Mouse (Mus musculus) stomach, embryonic 15.5 days (tissue): ENCODE measurements around the gene Grm4. TPM values are rescaled to one million over a fixed set of nuclear protein-coding genes. Genes with fewer than 3 reads are reported as not detected.

Experiments
- ATAC-seq: fragments of 200-750 bp; cut with Nextera tagmentation; 2 replicates; pipeline ENCODE4 v1.8.0; 2017; ENCODE audit warnings: low read depth, moderate number of reproducible peaks, moderate TSS enrichment; ENCODE audit not compliant: insufficient read depth, low FRiP score
- H3K27ac ChIP-seq: fragments of 300-500 bp; sonication (generic); 2 replicates; pipeline ENCODE4 v1.5.1; 2015; ENCODE audit warnings: mild to moderate bottlenecking, inconsistent platforms
- H3K27me3 ChIP-seq: fragments of 300-500 bp; sonication (generic); replicated peaks from 2 replicates; pipeline ENCODE4 v1.6.1; 2015; ENCODE audit warnings: inconsistent platforms
- H3K36me3 ChIP-seq: fragments of 300-500 bp; sonication (generic); 2 replicates; pipeline ENCODE4 v1.6.1; 2015; ENCODE audit warnings: inconsistent platforms
- H3K4me1 ChIP-seq: fragments of 300-500 bp; sonication (generic); 2 replicates; pipeline ENCODE4 v1.6.1; 2015; ENCODE audit warnings: inconsistent platforms
- H3K4me2 ChIP-seq: fragments of 300-500 bp; sonication (generic); 2 replicates; pipeline ENCODE4 v1.6.1; 2015; ENCODE audit warnings: mild to moderate bottlenecking, inconsistent platforms
- H3K4me3 ChIP-seq: fragments of 300-500 bp; sonication (generic); replicated peaks from 2 replicates; pipeline ENCODE4 v1.5.1; 2015; ENCODE audit warnings: inconsistent platforms
- H3K9ac ChIP-seq: fragments of 300-500 bp; sonication (generic); 2 replicates; pipeline ENCODE4 v1.6.1; 2015; ENCODE audit warnings: inconsistent platforms
- H3K9me3 ChIP-seq: fragments of 300-500 bp; sonication (generic); 2 replicates; pipeline ENCODE4 v1.6.1; 2016; ENCODE audit warnings: inconsistent platforms
- WGBS: fragments of 180-500 bp; shearing (Covaris S2); methylation state at CpG from one replicate; pipeline ENCODE4 v1.1.7; 2015; 5-methylcytosine and 5-hydroxymethylcytosine counted together
- polyA plus RNA-seq: library from polyadenylated mRNA; unstranded; fragments of >200 nt; fragmentation: Nextera tagmentation; extraction: Ambion mirVana; gene quantifications from 2 replicates; pipeline ENCODE4 v1.2.1, GENCODE M21; 2015

Gene Grm4
- polyA plus RNA-seq, result 0.15 and 0.35 TPM in 2 replicates

DNA sequence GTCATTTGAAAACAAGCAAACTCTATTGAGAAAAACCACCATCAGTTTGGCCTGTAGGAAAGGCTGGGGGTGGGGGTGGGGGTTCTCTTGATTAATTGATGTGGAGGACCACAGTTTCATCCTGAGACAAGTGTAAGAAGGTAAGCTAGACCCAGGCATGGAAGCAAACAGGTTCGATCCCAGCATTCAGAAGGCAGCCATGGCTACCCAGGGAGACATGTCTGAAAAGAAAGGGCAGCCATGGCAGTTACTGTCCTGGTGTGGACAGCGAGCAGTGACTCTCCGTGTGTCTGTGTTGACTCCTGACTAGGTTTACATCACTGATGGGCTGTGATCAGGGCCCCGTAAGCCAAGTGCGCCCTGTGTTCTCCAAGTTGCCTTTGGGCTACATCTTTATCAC, at the start of gene Grm4:
Gene Grm4 (minus strand): TSS at position 101 of the 400 bp plus-strand sequence.
- peak within 1 kb of the TSS; percentile 11; the same call in 1 of the 2 replicates for H3K4me2 ChIP-seq
- WGBS, result 70% methylated on average over 5 of the region's 5 CpGs
- ATAC-seq, result no peak

DNA sequence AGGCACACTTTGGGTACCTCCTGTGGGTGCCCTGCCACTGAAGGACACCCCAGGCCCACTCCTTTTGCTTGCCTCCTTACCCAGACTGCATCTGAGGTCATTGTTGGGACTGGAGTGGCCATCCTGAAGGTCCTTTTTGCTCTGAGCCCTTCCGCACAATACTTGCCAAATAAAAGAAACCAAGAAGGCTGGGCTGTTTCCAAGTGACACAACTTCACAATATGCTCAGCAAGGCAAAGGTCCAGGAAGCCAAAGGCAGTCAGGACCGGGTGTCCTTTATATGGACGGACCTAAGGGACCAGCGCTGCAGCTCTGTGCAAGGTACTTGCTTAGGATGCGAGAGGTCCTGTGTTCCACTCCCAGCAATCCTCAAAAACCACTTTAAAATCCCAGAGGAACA, 47.0 kb upstream of the Grm4 start:
- no peak overlapping the region for H3K27ac ChIP-seq
- no peak overlapping the region for H3K9ac ChIP-seq
- H3K4me2 ChIP-seq, result no peak overlapping the region
- no peak overlapping the region for H3K4me3 ChIP-seq
- ATAC-seq, result no peak
- no peaks in the 10 kb centered on the region; the same call in 1 of the 2 replicates for H3K36me3 ChIP-seq
- WGBS, result 88% methylated on average over 5 of the region's 5 CpGs
- H3K9me3 ChIP-seq, result no peaks in the 10 kb centered on the region
- H3K27me3 ChIP-seq, result no peaks in the 10 kb centered on the region
- H3K4me1 ChIP-seq, result peaks cover 16% of the 10 kb centered on the region; the same call in 1 of the 2 replicates

More for the DNA sequence above, at the start of gene Grm4:
- Histone ChIP-seq H3K9me3 (no peaks in the 10 kb centered on the region), H3K27ac (no peak within 1 kb of the TSS), H3K27me3 (peaks cover 39% of the 10 kb centered on the region), H3K9ac (no peak within 1 kb of the TSS), H3K4me1 (peaks cover 3% of the 10 kb centered on the region; the same call in 1 of the 2 replicates), H3K36me3 (no peaks in the 10 kb centered on the region), H3K4me3 (no peak within 1 kb of the TSS)

DNA sequence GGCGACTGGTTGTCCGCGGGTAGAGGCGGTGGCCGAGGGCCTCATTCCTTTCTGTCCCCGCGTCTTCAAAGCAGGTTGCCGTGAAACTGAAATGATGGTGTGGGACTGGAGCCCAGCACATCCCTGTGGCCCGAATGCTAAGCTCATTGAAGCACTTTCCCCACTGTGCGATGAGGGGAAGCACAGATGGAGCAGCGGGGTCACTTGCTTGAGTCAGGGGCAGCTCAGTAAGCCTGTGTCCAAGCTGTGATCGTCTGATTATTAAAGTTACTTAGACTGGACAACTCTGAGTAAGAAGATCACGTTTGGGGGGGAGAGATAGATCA, 44.7 kb upstream of the Grm4 start:
- Histone ChIP-seq H3K4me1 (peaks cover 21% of the 10 kb centered on the region), H3K36me3 (no peaks in the 10 kb centered on the region), H3K27me3 (no peaks in the 10 kb centered on the region), H3K9me3 (no peaks in the 10 kb centered on the region), H3K27ac (no peak overlapping the region), H3K9ac (0 out of 2 replicates have a peak overlapping the region, but pooled peaks have one; percentile 4), H3K4me3 (peak overlapping the region; percentile 68), H3K4me2 (peak overlapping the region; percentile 97)
- WGBS, result under 1% methylated on average over 13 of the region's 13 CpGs
- no peak for ATAC-seq

DNA sequence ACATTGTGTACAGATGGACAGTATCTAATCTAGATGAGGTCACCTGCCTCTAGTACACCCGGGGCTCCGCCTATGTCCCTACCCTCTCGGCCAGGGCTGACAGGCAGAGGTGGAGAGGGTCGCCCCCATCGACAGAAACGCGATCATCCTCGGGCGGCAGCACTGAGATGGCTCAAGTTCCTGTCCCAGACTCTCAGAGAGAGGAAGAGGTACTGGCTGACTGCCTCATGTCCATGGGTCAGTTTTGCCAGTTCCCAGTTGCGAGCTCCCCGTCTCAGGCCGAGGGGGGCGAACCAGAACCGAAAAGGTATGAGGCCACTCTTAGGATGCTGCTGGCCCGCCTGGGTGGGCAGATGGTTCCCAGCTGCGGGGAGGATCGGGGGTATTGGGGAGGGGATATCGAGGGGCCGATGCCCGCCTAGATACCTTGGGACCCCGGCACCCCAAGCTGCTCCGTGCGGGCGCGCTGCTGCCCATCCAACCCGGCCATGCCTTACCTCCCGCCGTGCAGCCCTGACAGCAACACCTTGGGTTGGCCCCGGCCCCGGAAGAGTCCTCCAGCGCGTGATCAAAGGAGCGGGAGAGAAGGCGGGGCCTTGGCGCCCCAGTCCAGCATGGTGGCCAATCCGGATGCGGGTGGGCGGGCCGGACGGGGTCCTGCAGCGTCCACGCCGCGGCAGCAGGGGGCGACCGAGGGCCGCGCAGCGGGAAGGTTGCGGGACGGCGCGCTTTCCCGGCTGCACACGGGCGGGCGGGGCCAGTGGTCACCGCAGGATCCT, 44.1 kb upstream of the Grm4 start, which contains the start of gene AI413582:
Gene AI413582 (minus strand): TSS at position 594 of the 779 bp plus-strand sequence.
- ATAC-seq, result peak; percentile 92
- H3K27me3 ChIP-seq, result no peaks in the 10 kb centered on the region
- peak within 1 kb of the TSS; percentile 97 for H3K4me2 ChIP-seq
- peaks cover 21% of the 10 kb centered on the region for H3K4me1 ChIP-seq
- peak within 1 kb of the TSS; percentile 68 for H3K4me3 ChIP-seq
- H3K36me3 ChIP-seq, result no peaks in the 10 kb centered on the region
- under 1% methylated on average over 58 of the region's 58 CpGs for WGBS
- H3K9me3 ChIP-seq, result no peaks in the 10 kb centered on the region
- peak within 1 kb of the TSS; percentile 27; the same call in 1 of the 2 replicates for H3K27ac ChIP-seq
- H3K9ac ChIP-seq, result peak within 1 kb of the TSS; percentile 51

DNA sequence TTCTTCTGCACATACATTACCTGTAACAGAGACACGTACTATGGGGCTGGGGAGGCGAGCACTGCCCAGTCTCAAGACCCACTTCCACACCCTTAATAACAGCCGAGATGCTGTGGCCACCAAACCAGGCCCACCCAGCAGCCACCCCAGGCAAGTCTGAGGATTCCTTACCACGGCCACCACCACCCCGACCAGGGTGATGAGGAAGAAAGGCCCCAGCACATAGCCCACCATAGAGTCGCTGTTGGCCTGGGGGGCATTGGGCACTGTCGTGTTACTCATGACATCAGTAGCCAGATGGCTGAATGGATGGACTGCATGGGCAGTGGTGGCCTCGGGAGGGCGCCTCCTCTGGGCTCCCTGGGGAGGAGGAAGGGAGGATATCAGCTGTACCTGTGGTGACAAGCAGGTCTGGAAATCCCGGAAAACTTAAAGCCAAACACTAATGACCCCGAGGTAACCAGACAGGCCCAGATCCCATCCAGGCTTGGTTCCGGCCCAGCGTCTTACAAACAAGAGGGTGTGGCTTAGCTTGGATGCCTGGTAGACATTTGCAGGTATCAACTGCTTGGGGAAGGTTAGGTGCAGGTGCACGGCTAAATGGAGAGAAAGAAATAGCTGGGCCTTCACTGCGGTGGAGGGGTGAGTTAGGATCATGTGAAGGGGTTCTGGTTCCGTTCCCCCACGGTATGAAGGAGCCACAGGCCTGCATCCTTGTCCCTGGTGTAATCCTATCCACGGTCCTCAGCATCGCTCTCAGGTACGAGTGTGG, 43.4 kb upstream of the Grm4 start:
- Histone ChIP-seq H3K27me3 (no peaks in the 10 kb centered on the region), H3K9ac (peak overlapping the region; percentile 51; the same call in 1 of the 2 replicates), H3K36me3 (no peaks in the 10 kb centered on the region), H3K27ac (no peak overlapping the region), H3K4me3 (peak overlapping the region; percentile 68), H3K9me3 (no peaks in the 10 kb centered on the region), H3K4me1 (peaks cover 21% of the 10 kb centered on the region), H3K4me2 (peak overlapping the region; percentile 97)
- WGBS, result 16% methylated on average over 20 of the region's 20 CpGs
- ATAC-seq, result no peak

DNA sequence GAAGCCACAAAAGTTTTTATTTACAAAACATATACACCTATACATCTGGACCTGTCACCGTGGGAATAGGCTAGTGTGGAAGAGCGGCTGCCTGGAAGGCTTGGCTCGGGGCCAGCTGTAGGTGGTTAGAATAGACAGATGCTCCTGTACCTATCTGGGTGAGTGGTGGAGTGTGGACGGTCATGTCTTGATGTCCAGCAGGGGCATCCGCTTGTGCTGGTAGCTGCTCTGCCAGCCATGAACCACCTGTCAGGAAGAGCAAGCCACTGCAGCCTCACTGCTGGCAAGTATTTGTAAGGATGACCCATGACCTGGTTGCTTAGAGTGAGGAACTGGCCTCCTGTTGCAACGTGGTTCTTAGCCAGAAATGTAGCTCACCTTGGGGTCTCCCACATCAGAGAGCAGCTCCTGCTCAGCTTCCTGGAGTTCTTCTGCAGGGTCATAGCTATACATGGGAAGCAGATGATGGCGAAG, 42.6 kb upstream of the Grm4 start:
- WGBS, result 48% methylated on average over 7 of the region's 7 CpGs
- no peaks in the 10 kb centered on the region for H3K36me3 ChIP-seq
- H3K4me3 ChIP-seq, result no peak overlapping the region
- H3K27ac ChIP-seq, result no peak overlapping the region
- H3K27me3 ChIP-seq, result no peaks in the 10 kb centered on the region
- ATAC-seq, result no peak
- no peaks in the 10 kb centered on the region for H3K9me3 ChIP-seq
- peaks cover 23% of the 10 kb centered on the region for H3K4me1 ChIP-seq
- no peak overlapping the region for H3K4me2 ChIP-seq
- no peak overlapping the region for H3K9ac ChIP-seq

DNA sequence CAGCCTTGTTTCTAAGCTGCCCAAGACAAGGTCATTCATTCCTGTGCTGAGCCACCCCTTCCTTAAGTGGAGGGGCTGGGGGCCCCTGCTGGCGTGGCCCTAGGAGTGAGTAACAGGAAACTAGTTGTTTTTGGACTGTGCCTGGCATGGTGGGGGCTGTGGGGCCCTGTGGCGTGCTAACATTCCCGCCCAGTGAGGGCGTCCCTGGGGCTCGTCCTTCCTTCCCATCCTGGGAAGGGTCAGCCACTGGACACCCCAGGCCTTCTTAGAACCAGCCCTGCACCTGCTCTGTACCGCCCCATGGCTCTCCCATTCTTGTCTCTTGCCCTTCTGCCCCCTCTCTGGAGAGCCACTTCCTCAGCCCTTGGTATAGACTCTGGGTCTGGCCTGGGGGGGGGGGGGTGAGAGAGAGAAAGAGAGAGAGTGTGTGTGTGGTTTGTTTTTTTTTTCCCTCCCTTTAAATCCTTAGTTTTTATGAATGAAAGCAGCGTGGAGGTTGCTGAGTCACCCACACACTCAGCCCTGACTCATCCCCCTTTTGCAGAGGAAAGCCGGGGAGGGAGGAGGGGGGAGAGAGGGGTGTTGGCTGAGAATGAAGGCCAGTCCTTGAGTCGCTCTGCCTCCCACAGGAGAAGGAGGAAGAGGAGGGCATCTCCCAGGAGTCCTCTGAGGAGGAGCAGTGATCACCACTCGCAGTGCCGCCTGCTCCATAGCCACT, 40.8 kb upstream of the Grm4 start:
- no peaks in the 10 kb centered on the region for H3K9me3 ChIP-seq
- H3K4me3 ChIP-seq, result no peak overlapping the region
- ATAC-seq, result no peak
- peaks cover 33% of the 10 kb centered on the region for H3K4me1 ChIP-seq
- no peak overlapping the region for H3K9ac ChIP-seq
- H3K4me2 ChIP-seq, result no peak overlapping the region
- WGBS, result 59% methylated on average over 10 of the region's 11 CpGs
- no peak overlapping the region for H3K27ac ChIP-seq
- no peaks in the 10 kb centered on the region for H3K36me3 ChIP-seq
- H3K27me3 ChIP-seq, result no peaks in the 10 kb centered on the region

DNA sequence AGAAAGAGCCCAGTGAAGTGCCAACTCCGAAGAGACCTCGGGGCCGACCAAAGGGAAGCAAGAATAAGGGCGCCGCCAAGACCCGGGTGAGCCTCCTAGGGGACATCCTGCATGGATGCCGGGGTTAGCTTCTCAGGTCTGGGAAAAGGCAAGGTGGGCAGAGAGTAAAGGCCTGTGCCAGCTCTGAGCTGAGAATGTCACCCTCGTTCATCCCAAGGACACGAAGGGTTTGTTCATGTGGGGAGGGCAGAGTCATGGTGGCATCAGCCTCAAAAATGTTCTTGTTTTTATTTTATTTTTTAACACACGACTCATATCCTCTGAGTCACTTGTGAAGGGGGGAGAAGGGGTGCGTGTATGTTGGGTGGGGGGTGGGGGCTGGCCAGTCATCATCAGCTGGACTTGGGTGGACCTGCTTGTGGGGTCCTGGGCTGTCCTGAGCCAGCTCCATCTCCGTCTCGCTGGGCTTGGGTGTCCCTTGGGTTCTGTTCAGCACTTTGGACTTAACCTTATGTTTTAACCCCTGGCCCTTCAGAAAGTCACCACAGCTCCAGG, 39.8 kb upstream of the Grm4 start:
- WGBS, result 84% methylated on average over 13 of the region's 13 CpGs
- Histone ChIP-seq H3K27ac (no peak overlapping the region), H3K9me3 (no peaks in the 10 kb centered on the region), H3K4me2 (no peak overlapping the region), H3K4me3 (no peak overlapping the region), H3K4me1 (peaks cover 34% of the 10 kb centered on the region), H3K27me3 (no peaks in the 10 kb centered on the region), H3K9ac (no peak overlapping the region), H3K36me3 (no peaks in the 10 kb centered on the region)
- no peak for ATAC-seq

DNA sequence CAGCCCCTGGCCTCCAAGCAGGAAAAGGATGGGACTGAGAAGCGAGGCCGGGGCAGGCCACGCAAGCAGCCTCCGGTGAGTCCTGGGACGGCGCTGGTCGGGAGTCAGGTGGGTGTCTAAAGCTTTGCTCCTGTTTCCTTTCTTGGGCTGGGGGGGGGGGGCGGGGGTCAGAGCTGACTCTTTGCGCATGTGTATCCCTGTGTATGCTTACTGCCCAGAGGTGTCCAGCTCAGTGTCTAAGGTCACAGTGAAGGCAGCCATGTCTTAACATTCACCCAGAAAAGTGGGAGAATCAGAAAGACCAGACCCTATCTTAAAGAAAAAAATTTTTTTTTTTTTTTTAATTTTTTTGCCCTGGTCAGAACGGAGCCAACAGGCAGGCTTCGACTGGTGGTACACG, 38.4 kb upstream of the Grm4 start:
- no peak for ATAC-seq
- no peaks in the 10 kb centered on the region for H3K36me3 ChIP-seq
- peaks cover 39% of the 10 kb centered on the region for H3K4me1 ChIP-seq
- WGBS, result 58% methylated on average over 12 of the region's 12 CpGs
- no peak overlapping the region for H3K9ac ChIP-seq
- H3K27ac ChIP-seq, result no peak overlapping the region
- H3K4me2 ChIP-seq, result peak overlapping the region; percentile 88
- H3K9me3 ChIP-seq, result no peaks in the 10 kb centered on the region
- H3K27me3 ChIP-seq, result no peaks in the 10 kb centered on the region
- H3K4me3 ChIP-seq, result 0 out of 2 replicates have a peak overlapping the region, but pooled peaks have one; percentile 74

DNA sequence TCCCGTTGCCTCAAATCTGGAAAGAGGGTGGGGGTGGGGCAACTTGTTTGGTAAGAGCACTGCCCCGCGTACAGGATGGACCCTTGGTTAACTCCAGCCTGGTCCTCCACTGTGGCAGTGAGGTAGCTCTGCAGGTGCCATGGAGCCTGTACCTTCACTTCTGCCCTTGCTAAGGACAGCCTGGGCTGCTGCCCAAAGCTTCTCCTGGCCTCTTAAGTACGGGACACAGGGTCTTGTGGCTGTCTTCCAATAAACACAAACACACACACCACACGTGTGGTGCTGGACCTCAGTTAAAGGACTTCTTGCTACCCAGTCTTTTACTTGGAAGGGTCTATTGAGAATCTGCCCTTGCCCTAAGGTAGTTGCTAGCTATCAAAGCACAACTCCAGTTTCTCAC, 37.6 kb upstream of the Grm4 start:
- 20% methylated on average over 5 of the region's 5 CpGs for WGBS
- ATAC-seq, result no peak
- Histone ChIP-seq H3K4me3 (peak overlapping the region; percentile 74; the same call in 1 of the 2 replicates), H3K27ac (no peak overlapping the region), H3K36me3 (no peaks in the 10 kb centered on the region), H3K4me1 (peaks cover 38% of the 10 kb centered on the region), H3K27me3 (no peaks in the 10 kb centered on the region), H3K9ac (no peak overlapping the region), H3K4me2 (peak overlapping the region; percentile 88), H3K9me3 (no peaks in the 10 kb centered on the region)

DNA sequence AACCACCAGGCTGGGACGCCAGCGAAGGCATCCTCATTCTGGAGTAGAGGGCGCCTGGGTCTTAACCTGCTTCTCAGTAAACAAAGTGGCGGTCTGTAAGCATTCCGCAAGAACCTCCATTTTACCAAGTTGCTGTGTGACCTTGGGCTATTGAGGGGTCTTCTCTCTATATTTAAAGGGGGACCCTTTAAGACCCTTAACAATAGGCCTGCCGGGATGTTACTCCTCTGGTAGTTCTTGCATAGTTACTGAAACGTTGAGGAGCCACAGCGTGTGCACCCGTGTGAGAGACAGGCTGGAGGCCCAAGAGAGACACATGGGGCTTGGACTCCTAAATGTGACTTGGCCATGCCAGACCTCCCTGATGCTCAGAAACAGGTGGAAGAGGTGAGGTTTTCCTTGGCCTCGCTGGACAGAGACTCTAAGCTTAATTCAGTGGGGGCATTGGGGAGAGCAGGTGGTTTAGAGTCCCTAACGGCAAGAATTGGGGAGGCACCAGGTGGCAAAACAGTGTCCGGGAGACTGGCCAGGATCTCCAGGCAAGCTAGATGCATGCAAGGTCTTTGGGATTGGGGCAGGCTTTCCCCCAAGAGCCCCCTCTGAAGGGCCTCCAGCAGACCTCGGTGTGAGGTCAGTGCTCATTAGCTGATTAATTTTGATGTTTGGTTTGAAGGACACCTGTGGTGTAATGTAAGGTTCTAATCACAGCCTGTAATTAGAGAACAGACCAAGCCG, 36.9 kb upstream of the Grm4 start:
- H3K4me3 ChIP-seq, result peak overlapping the region; percentile 74
- H3K9ac ChIP-seq, result 0 out of 2 replicates have a peak overlapping the region, but pooled peaks have one; percentile 62
- ATAC-seq, result no peak
- peaks cover 38% of the 10 kb centered on the region for H3K4me1 ChIP-seq
- no peaks in the 10 kb centered on the region for H3K36me3 ChIP-seq
- H3K27me3 ChIP-seq, result no peaks in the 10 kb centered on the region
- H3K27ac ChIP-seq, result peak overlapping the region; percentile 93
- H3K9me3 ChIP-seq, result no peaks in the 10 kb centered on the region
- peak overlapping the region; percentile 88 for H3K4me2 ChIP-seq
- 9% methylated on average over 14 of the region's 14 CpGs for WGBS
